Mouse (Mus musculus) liver, embryonic 14.5 days (tissue): ENCODE measurements at regions not wholly inside any gene's neighbourhood (a gene's known extent, or its start where the extent isn't known, plus 50 kb on each side); places are given as distances from the start of the nearest gene placed in this dataset.

ENCODE experiments used
- CTCF ChIP-seq: IDR thresholded peaks from 2 replicates; pipeline ENCODE4 v1.5.1; 2016; ENCODE audit warnings: antibody characterized with exemption, low read depth, control low read depth
- EP300 ChIP-seq: IDR thresholded peaks from 2 replicates; pipeline ENCODE4 v1.6.1; 2016; ENCODE audit warnings: antibody characterized with exemption, low read depth

DNA sequence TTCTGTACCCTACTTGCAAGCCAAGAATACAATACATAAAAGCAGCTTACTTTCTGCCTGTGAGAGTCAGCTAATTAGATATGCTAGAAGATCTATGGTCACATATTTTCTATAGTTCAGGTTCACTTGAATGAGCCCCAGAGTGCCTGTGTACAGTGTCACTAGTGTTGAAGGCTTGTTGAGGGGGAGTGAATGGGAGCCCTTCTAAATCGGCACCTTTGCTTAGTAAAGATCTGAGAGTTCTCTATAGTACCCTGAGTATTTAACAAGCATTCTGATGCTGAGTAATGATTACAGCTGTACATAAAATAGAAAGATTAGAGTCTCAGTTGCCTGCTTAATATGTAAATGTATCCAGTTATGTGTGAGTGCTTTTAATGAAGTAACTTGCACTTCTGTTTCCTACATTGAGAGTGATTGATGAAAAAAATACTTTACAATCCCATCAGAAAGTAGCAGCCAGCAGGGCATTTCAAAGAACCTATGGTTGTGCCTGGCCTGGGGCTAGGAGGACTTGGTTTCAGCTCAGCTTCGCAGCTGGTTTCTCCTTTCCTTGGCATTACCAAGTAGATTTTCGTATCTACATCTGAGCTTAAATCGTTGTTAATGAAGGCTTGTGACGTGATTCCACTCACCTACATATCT is 136.8 kb upstream of the Tex13c2 start:
- TF ChIP-seq CTCF (no peak), EP300 (no peak)
